8 mouse cellular contexts compared by ENCODE assay signal in the genomic region with DNA sequence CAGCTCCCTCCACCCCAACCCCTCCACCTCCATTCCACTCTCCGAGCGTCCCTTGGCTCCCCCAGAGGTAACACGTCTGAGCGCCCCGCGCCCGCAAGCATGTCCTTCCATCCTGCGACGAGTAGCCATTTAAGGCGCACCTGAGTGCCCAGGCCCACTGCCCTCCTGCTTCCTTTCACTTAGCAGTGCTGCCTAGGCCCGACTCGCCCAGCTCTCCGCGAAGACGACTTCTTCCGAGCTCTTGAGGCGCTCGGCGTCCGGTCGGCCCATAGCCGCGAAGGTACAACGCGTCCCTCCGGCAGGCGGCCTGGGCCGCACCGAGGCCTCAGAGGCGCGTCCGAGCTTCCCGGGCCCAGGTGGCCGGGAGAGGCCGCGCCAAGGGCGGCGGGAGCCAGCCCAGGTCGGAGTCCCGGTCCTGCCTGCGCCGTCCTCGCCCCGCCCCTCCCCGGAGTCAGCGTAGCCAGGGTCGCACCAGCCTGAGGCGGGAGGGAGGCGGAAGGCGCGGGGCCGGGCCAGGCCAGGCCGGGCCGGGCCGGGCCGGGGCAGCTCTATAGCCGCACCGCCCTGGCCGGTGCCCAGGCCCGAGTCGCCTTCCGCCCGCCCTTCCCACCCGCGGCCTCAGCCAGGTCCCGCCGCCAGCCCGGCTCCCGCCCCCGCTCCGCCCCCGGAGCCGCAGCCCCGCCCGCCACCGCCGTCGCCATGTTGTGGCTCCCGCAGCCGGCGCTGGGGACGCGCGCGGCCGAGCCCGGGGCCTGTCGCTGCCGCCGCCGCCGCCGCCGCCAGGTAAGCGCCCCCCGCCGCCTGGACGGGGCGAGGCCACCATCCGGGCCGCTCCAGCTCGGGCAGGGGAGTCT. TPM values are rescaled to one million over a fixed set of nuclear protein-coding genes. Genes with fewer than 3 reads are reported as not detected.
DNase-seq lines count a peak whose midpoint lies in the region; ATAC-seq and TF ChIP-seq lines count a peak whose summit lies in the region.

A gene (plus strand): TSS at position 702 of the 854 bp plus-strand sequence.

- peak; percentile 75 for ATAC-seq in erythroid progenitor cell, adult 5-6 weeks (replicated peaks; ENCODE audit: low FRiP score, poor library complexity, severe bottlenecking)
- ATAC-seq in heart, embryonic 12.5 days (ENCODE audit: insufficient number of reproducible peaks, low FRiP score), result peak; percentile 95
- peak; percentile 95 for ATAC-seq in kidney, postnatal 0 days (replicated peaks; ENCODE audit: low FRiP score, low read depth)
- ATAC-seq in liver, embryonic 13.5 days (ENCODE audit: low read depth), result peak; percentile 91
- peak; percentile 94 for ATAC-seq in stomach, embryonic 15.5 days (ENCODE audit: insufficient read depth, low FRiP score, low read depth)

- H3K36me3 ChIP-seq in heart, embryonic 12.5 days, result peaks cover 4% of the 10 kb centered on the region; the same call in 1 of the 2 replicates
- H3K36me3 ChIP-seq in kidney, postnatal 0 days (ENCODE audit: insufficient read depth, low read length), result no peaks in the 10 kb centered on the region
- H3K36me3 ChIP-seq in liver, embryonic 13.5 days, result 0 out of 2 replicates have a peak, but pooled peaks cover under 1% of the 10 kb centered on the region
- no peaks in the 10 kb centered on the region for H3K36me3 ChIP-seq in stomach, embryonic 15.5 days

- 2% methylated on average over 70 of the region's 102 CpGs for WGBS in heart, embryonic 12.5 days
- 1% methylated on average over 46 of the region's 102 CpGs for WGBS in kidney, postnatal 0 days
- under 1% methylated on average over 82 of the region's 102 CpGs for WGBS in liver, embryonic 13.5 days (ENCODE audit: insufficient replicate concordance)
- WGBS in stomach, embryonic 15.5 days, result under 1% methylated on average over 67 of the region's 102 CpGs

- H3K4me1 ChIP-seq in heart, embryonic 12.5 days (replicated peaks), result peaks cover 35% of the 10 kb centered on the region
- H3K4me1 ChIP-seq in kidney, postnatal 0 days (replicated peaks; ENCODE audit: insufficient read depth, low read length), result peaks cover 25% of the 10 kb centered on the region
- H3K4me1 ChIP-seq in liver, embryonic 13.5 days (replicated peaks), result peaks cover 81% of the 10 kb centered on the region
- H3K4me1 ChIP-seq in stomach, embryonic 15.5 days, result peaks cover 10% of the 10 kb centered on the region; the same call in 1 of the 2 replicates

- peak within 1 kb of the TSS; percentile 99 for H3K9ac ChIP-seq in heart, embryonic 12.5 days
- H3K9ac ChIP-seq in kidney, postnatal 0 days (ENCODE audit: low read depth, low read length), result peak within 1 kb of the TSS; percentile 97
- peak within 1 kb of the TSS; percentile 94 for H3K9ac ChIP-seq in liver, embryonic 13.5 days
- H3K9ac ChIP-seq in stomach, embryonic 15.5 days, result peak within 1 kb of the TSS; percentile 98

- DNase-seq in CD4-positive, CD25-positive, alpha-beta regulatory T cell, adult 2 months (ENCODE audit: low read depth, low spot score), result peak; percentile 87
- DNase-seq in brain, embryonic 18.5 days (ENCODE audit: low read depth, low spot score), result peak; percentile 32
- peak; percentile 82 for DNase-seq in kidney, postnatal 0 days (ENCODE audit: low spot score)
- DNase-seq in liver, embryonic 13.5 days, result peak; percentile 73
- DNase-seq in neural tube, embryonic 10.5 days (ENCODE audit: extremely low spot score, low spot score), result peak; percentile 90

- H3K27me3 ChIP-seq in heart, embryonic 12.5 days (replicated peaks), result no peaks in the 10 kb centered on the region
- H3K27me3 ChIP-seq in kidney, postnatal 0 days (ENCODE audit: insufficient read depth, low read length), result no peaks in the 10 kb centered on the region
- no peaks in the 10 kb centered on the region for H3K27me3 ChIP-seq in liver, embryonic 13.5 days
- no peaks in the 10 kb centered on the region for H3K27me3 ChIP-seq in stomach, embryonic 15.5 days (replicated peaks)

- H3K4me2 ChIP-seq in heart, embryonic 12.5 days, result peak within 1 kb of the TSS; percentile 75
- H3K4me2 ChIP-seq in kidney, postnatal 0 days (ENCODE audit: low read length), result peak within 1 kb of the TSS; percentile 91
- peak within 1 kb of the TSS; percentile 96 for H3K4me2 ChIP-seq in liver, embryonic 13.5 days
- H3K4me2 ChIP-seq in stomach, embryonic 15.5 days, result peak within 1 kb of the TSS; percentile 87

- peak within 1 kb of the TSS; percentile 91 for H3K4me3 ChIP-seq in heart, embryonic 12.5 days
- H3K4me3 ChIP-seq in kidney, postnatal 0 days (replicated peaks; ENCODE audit: low read depth, low read length), result peak within 1 kb of the TSS; percentile 91
- peak within 1 kb of the TSS; percentile 99 for H3K4me3 ChIP-seq in liver, embryonic 13.5 days (replicated peaks)
- peak within 1 kb of the TSS; percentile 85 for H3K4me3 ChIP-seq in stomach, embryonic 15.5 days (replicated peaks)

- H3K27ac ChIP-seq in heart, embryonic 12.5 days (ENCODE audit: poor library complexity, severe bottlenecking), result peak within 1 kb of the TSS; percentile 93
- peak within 1 kb of the TSS; percentile 98 for H3K27ac ChIP-seq in kidney, postnatal 0 days
- peak within 1 kb of the TSS; percentile 91 for H3K27ac ChIP-seq in liver, embryonic 13.5 days
- H3K27ac ChIP-seq in stomach, embryonic 15.5 days, result peak within 1 kb of the TSS; percentile 94

- H3K9me3 ChIP-seq in heart, embryonic 12.5 days (replicated peaks), result no peaks in the 10 kb centered on the region
- H3K9me3 ChIP-seq in kidney, postnatal 0 days (replicated peaks; ENCODE audit: low read length), result no peaks in the 10 kb centered on the region
- H3K9me3 ChIP-seq in liver, embryonic 13.5 days (replicated peaks), result no peaks in the 10 kb centered on the region
- H3K9me3 ChIP-seq in stomach, embryonic 15.5 days, result no peaks in the 10 kb centered on the region

- TF ChIP-seq CTCF in kidney, postnatal 0 days (IDR thresholded peaks at IDR 0.05; ENCODE audit: low read depth), result no peak

RNA-seq across cellular contexts. Expression of the gene that starts here (rescaled TPM):
- 23.8 and 33.1 TPM in 2 replicates for total RNA-seq in erythroid progenitor cell, adult 5-6 weeks (2015; ENCODE audit: low replicate concordance)
- total RNA-seq in erythroid progenitor cell, adult 5-6 weeks (2017; ENCODE audit: low replicate concordance), result 22.3 and 38.0 TPM in 2 replicates
- polyA plus RNA-seq in heart, embryonic 12.5 days (2016; fragmentation: Nextera tagmentation; extraction: Ambion mirVana), result 15.2 and 18.1 TPM in 2 replicates
- 8.6 and 9.7 TPM in 2 replicates for polyA plus RNA-seq in kidney, postnatal 0 days (2015; fragmentation: Nextera tagmentation; extraction: Ambion mirVana)
- polyA plus RNA-seq in liver, embryonic 13.5 days (2015; fragmentation: Nextera tagmentation; extraction: Ambion mirVana), result 6.1 and 6.8 TPM in 2 replicates
- polyA plus RNA-seq in stomach, embryonic 15.5 days (2015; fragmentation: Nextera tagmentation; extraction: Ambion mirVana), result 9.9 and 13.9 TPM in 2 replicates

Comparison
In these comparisons a context has a peak if more than half of its experiments do, and no peak if none do; other contexts are left out.
1. Peak in every context shown above with its lines: DNase-seq, ATAC-seq, H3K4me3 ChIP-seq and H3K27ac ChIP-seq.
2. DNase-seq: peak in every context shown above with its lines; median percentile 90 in neural tube, embryonic 10.5 days; 87 in CD4-positive, CD25-positive, alpha-beta regulatory T cell, adult 2 months; 82 in kidney, postnatal 0 days; 73 in liver, embryonic 13.5 days; 32 in brain, embryonic 18.5 days.